Mouse (Mus musculus): ENCODE data around the gene Rapgefl1. TPM values are rescaled to one million over a fixed set of nuclear protein-coding genes. Genes with fewer than 3 reads are reported as not detected.

Rapgefl1 gene
- polyA plus RNA-seq, 1 experiment from 2014 or later = 2.6 TPM

DNA sequence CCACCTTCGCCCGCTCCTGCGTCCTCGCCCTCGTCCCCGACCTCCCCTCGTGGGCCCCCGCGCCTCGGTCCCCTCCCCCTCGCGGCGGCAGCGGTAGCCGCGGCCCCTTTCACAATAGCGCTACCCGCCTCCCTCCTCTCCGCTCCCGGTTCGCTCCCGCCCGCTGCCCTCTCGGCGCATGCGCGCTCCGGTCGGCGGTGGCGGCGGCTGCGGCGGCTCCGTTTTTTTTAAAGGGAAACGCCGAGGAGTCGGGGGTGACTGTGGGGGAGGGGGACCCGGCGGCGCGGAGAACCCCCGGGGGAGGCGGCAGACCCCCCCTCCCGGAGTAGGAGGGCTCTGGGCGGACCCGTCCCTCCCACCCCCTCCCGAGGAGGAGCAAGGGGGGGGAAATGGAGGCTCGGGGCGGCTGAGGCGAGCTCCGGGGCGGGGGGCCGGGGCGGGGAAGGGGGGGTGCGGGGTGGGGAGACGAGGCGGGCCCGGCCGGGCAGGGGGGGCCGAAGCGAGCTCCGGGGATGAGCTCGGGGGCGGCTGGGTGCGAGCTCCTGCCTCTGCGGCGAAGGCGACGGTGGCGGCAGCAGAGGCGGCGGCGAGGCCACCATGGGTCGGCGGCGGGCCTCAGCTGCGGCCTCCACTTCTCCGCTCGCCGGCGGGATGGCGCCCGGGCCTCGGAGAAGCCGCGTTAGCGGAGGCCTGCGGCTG lies 41.4 kb upstream of the Rapgefl1 start, which contains the start of gene Msl1:
Gene Msl1 (plus strand): TSS at position 502 of the 699 bp plus-strand sequence.
- H3K4me1 ChIP-seq = peaks cover 28% of the 10 kb centered on the region
- under 1% methylated on average over 61 of the region's 89 CpGs for WGBS
- H3K4me2 ChIP-seq (replicated peaks) = peak within 1 kb of the TSS; percentile 94
- no peaks in the 10 kb centered on the region for H3K9me3 ChIP-seq
- no peaks in the 10 kb centered on the region for H3K27me3 ChIP-seq
- peak within 1 kb of the TSS; percentile 100 for H3K27ac ChIP-seq
- peaks cover 19% of the 10 kb centered on the region for H3K36me3 ChIP-seq
- H3K9ac ChIP-seq = peak within 1 kb of the TSS; percentile 99
- ATAC-seq (ENCODE audit: insufficient number of reproducible peaks, insufficient read depth, low FRiP score, low TSS enrichment) = peak; percentile 43; the same call in 1 of the 2 replicates
- peak within 1 kb of the TSS; percentile 100 for H3K4me3 ChIP-seq

- Histone ChIP-seq H3K4me1 (peaks cover 28% of the 10 kb centered on the region), H3K4me2 (replicated peaks) (peak overlapping the region; percentile 94), H3K36me3 (peaks cover 26% of the 10 kb centered on the region), H3K27ac (peak overlapping the region; percentile 100), H3K4me3 (peak overlapping the region; percentile 100), H3K9ac (peak overlapping the region; percentile 99), H3K27me3 (no peaks in the 10 kb centered on the region), H3K9me3 (no peaks in the 10 kb centered on the region)
- under 1% methylated on average over 61 of the region's 74 CpGs for WGBS
- ATAC-seq (ENCODE audit: insufficient number of reproducible peaks, insufficient read depth, low FRiP score, low TSS enrichment) = peak; percentile 24
Measured at GRCm38 (mm10) chr11:98795714-98796514, 40.7 kb upstream of the Rapgefl1 start.

DNA sequence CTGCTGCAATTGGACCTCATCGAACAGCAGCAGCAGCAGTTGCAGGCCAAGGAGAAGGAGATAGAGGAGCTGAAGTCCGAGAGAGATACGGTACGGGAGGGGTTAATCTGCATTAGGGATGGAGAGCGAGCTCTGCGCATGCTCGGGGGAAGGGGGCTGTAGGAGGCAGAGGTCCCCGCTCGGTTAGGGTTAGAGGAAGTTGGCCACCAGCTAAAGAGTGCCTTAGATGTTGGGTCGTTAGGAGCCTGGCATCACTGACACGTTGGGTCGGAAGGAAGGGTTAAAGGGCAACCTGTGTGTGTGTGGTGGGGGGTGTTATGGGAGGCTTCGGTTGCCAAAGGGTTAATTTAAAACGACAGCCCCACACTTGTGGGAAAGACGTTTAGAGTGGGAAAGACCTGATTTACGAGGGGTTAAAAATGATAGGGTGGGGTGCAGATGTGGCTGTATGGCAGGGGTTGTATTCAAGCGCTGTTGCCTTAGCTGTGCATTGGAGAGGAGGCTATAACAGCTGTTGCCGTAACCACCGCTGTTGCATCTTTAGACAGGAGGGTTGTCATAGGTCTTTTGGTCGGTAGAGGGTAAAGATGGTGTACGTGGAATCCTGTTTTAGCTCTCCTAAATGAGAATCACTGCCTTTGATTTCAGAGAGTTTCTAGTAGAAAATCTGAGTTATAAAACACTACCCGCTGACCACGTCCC lies 39.9 kb upstream of the Rapgefl1 start:
- Histone ChIP-seq H3K4me1 (peaks cover 28% of the 10 kb centered on the region), H3K4me2 (replicated peaks) (peak overlapping the region; percentile 94), H3K36me3 (peaks cover 34% of the 10 kb centered on the region), H3K9me3 (no peaks in the 10 kb centered on the region), H3K27me3 (no peaks in the 10 kb centered on the region), H3K27ac (peak overlapping the region; percentile 100), H3K4me3 (peak overlapping the region; percentile 100), H3K9ac (peak overlapping the region; percentile 99)
- WGBS = 5% methylated on average over 23 of the region's 23 CpGs
- ATAC-seq (ENCODE audit: insufficient number of reproducible peaks, insufficient read depth, low FRiP score, low TSS enrichment) = peak; percentile 32; the same call in 1 of the 2 replicates

- peak overlapping the region; percentile 99 for H3K9ac ChIP-seq
- no peaks in the 10 kb centered on the region for H3K27me3 ChIP-seq
- WGBS = 4% methylated on average over 5 of the region's 5 CpGs
- H3K4me3 ChIP-seq = peak overlapping the region; percentile 100
- H3K36me3 ChIP-seq = peaks cover 40% of the 10 kb centered on the region
- ATAC-seq (ENCODE audit: insufficient number of reproducible peaks, insufficient read depth, low FRiP score, low TSS enrichment) = no peak
- no peaks in the 10 kb centered on the region for H3K9me3 ChIP-seq
- H3K4me1 ChIP-seq = peaks cover 28% of the 10 kb centered on the region
- peak overlapping the region; percentile 94 for H3K4me2 ChIP-seq (replicated peaks)
- 0 out of 2 replicates have a peak overlapping the region, but pooled peaks have one; percentile 11 for H3K27ac ChIP-seq
Measured at GRCm38 (mm10) chr11:98797306-98797705, 39.3 kb upstream of the Rapgefl1 start.

- no peak for ATAC-seq (ENCODE audit: insufficient number of reproducible peaks, insufficient read depth, low FRiP score, low TSS enrichment)
- no peak overlapping the region for H3K27ac ChIP-seq
- WGBS = 47% methylated on average over 4 of the region's 4 CpGs
- peak overlapping the region; percentile 100 for H3K4me3 ChIP-seq
- H3K27me3 ChIP-seq = no peaks in the 10 kb centered on the region
- no peaks in the 10 kb centered on the region for H3K9me3 ChIP-seq
- H3K4me1 ChIP-seq = peaks cover 27% of the 10 kb centered on the region
- H3K36me3 ChIP-seq = peaks cover 46% of the 10 kb centered on the region
- H3K4me2 ChIP-seq (replicated peaks) = peak overlapping the region; percentile 94
- H3K9ac ChIP-seq = peak overlapping the region; percentile 99
Measured at GRCm38 (mm10) chr11:98797909-98798308, 38.7 kb upstream of the Rapgefl1 start.

DNA sequence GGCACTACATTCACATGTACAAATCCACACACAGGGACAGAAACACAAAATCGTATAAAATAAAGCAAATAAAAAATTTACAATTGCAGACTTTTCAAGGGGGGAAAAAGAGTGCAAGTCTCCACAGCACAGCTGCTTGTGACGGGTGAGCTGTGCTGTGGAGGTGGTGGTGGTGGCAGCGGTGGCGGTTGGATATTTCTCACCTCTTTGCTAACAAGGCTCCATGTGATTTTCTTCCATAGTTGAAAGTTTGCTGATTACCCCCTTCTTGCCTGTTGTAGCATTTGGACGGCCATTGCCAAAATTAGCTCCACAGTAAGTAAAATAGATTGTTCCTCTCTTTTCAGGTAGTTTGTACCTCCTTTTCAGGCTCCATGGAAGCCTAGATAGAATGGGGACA lies 32.0 kb upstream of the Rapgefl1 start, which contains the start of gene Casc3:
Gene Casc3 (plus strand): TSS at position 301 of the 400 bp plus-strand sequence.
- Histone ChIP-seq H3K9me3 (no peaks in the 10 kb centered on the region), H3K27ac (no peak within 1 kb of the TSS), H3K36me3 (peaks cover 76% of the 10 kb centered on the region), H3K27me3 (no peaks in the 10 kb centered on the region), H3K4me3 (no peak within 1 kb of the TSS), H3K4me1 (0 out of 2 replicates have a peak, but pooled peaks cover 4% of the 10 kb centered on the region), H3K4me2 (replicated peaks) (no peak within 1 kb of the TSS), H3K9ac (no peak within 1 kb of the TSS)
- no peak for ATAC-seq (ENCODE audit: insufficient number of reproducible peaks, insufficient read depth, low FRiP score, low TSS enrichment)
- 87% methylated on average over 5 of the region's 5 CpGs for WGBS

DNA sequence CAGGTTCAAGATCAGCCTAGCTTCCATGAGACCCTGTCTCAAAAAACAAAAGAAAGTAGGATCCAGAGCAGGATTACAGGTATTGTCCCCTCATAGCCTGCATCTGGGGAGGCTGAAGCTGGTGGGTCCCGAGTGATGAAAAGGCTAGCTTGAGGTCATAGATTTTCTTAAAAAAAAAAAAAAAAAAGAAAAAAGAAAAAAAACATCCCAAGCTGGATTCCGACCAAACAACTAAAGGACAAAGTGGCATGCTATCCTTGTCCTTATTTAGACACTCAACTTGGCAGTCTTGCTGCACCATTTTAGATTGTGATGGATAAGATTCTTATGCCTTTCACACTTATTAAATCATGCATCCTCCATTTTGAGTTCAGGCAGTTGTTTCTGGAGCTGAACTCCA lies 28.2 kb upstream of the Rapgefl1 start:
- no peak overlapping the region for H3K9ac ChIP-seq
- no peaks in the 10 kb centered on the region for H3K27me3 ChIP-seq
- H3K4me3 ChIP-seq = 0 out of 2 replicates have a peak overlapping the region, but pooled peaks have one; percentile 73
- WGBS = 76% methylated on average over 2 of the region's 2 CpGs
- H3K9me3 ChIP-seq = no peaks in the 10 kb centered on the region
- peak overlapping the region; percentile 95; the same call in 1 of the 2 replicates for H3K27ac ChIP-seq
- peaks cover 60% of the 10 kb centered on the region for H3K36me3 ChIP-seq
- no peak for ATAC-seq (ENCODE audit: insufficient number of reproducible peaks, insufficient read depth, low FRiP score, low TSS enrichment)
- H3K4me1 ChIP-seq = peaks cover 13% of the 10 kb centered on the region
- peak overlapping the region; percentile 75; the same call in 1 of the 2 replicates for H3K4me2 ChIP-seq (replicated peaks)

DNA sequence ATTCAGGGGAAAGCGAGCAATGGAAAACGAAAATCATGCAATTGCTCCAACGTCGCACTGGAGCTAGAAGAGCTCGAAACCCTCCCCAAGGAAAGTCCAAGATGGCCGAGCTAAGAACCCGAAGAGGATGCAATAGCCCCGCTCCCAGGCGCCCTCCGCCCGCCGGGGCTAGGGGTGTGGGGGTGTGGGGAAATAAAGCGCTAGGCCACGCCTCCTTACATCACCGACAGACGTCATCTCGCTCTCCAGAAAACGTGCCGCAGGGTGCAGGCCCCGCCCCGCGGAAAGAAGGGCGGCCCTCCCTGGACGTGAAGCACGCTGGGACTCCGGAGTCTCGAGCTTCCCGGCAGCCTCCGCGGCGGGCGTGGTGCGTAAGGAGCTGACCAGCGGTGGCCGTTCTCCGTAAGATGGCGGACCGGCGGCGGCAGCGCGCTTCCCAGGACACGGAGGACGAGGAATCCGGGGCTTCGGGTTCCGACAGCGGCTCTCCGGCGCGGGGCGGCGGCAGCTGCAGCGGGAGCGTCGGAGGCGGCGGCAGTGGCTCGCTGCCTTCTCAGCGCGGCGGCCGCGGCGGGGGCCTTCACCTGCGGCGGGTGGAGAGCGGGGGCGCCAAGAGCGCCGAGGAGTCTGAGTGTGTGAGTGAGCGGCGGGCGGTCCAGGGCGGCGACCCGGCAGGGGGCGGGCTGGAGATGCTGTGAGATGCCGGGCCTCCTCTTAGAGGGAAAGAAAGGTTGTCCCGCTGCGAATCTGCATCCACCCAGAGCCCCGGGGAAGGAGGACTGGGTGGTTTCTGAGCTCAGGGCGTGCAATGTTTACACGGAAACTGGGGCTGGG lies 26.9 kb upstream of the Rapgefl1 start:
- H3K27ac ChIP-seq = peak overlapping the region; percentile 95
- peaks cover 13% of the 10 kb centered on the region for H3K4me1 ChIP-seq
- H3K9me3 ChIP-seq = no peaks in the 10 kb centered on the region
- H3K36me3 ChIP-seq = peaks cover 60% of the 10 kb centered on the region
- H3K4me3 ChIP-seq = peak overlapping the region; percentile 73
- WGBS = under 1% methylated on average over 84 of the region's 84 CpGs
- H3K27me3 ChIP-seq = no peaks in the 10 kb centered on the region
- peak overlapping the region; percentile 82 for H3K9ac ChIP-seq
- peak; percentile 98 for ATAC-seq (ENCODE audit: insufficient number of reproducible peaks, insufficient read depth, low FRiP score, low TSS enrichment)
- peak overlapping the region; percentile 75 for H3K4me2 ChIP-seq (replicated peaks)

DNA sequence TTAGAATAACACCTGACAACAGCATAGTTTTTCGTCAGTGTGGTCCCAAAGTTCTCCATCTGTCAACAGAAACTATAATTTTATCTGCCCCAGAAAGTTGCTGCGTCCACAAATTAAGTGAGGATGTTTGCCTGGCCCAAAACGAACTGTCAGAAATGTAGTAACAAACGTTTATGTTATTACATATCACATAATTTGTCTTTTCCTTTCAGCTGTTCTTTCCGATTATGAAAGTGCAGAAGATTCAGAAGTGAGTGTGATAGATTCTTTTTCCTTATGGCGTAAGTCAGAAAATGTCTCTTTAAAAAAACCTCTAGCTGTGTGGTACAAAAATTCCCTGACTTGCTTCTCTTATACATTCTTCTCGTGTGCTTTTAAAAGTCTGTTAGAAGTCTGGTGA lies 25.9 kb upstream of the Rapgefl1 start:
- Histone ChIP-seq H3K27me3 (no peaks in the 10 kb centered on the region), H3K27ac (0 out of 2 replicates have a peak overlapping the region, but pooled peaks have one; percentile 95), H3K4me3 (peak overlapping the region; percentile 73), H3K9ac (peak overlapping the region; percentile 82), H3K36me3 (peaks cover 59% of the 10 kb centered on the region), H3K9me3 (no peaks in the 10 kb centered on the region), H3K4me2 (replicated peaks) (peak overlapping the region; percentile 75), H3K4me1 (peaks cover 13% of the 10 kb centered on the region)
- ATAC-seq (ENCODE audit: insufficient number of reproducible peaks, insufficient read depth, low FRiP score, low TSS enrichment) = no peak
- 64% methylated on average over 7 of the region's 7 CpGs for WGBS

GRCm38 (mm10) chr11:98816706-98817239 lies 19.8 kb upstream of the Rapgefl1 start:
- WGBS = 94% methylated on average over 1 of the region's 1 CpGs
- ATAC-seq (ENCODE audit: insufficient number of reproducible peaks, insufficient read depth, low FRiP score, low TSS enrichment) = no peak

More at GRCm38 (mm10) chr11:98816706-98817239, 19.8 kb upstream of the Rapgefl1 start:
- Histone ChIP-seq H3K27ac (no peak overlapping the region), H3K4me2 (replicated peaks) (no peak overlapping the region), H3K27me3 (no peaks in the 10 kb centered on the region), H3K9ac (no peak overlapping the region), H3K4me1 (no peaks in the 10 kb centered on the region), H3K36me3 (peaks cover 90% of the 10 kb centered on the region), H3K4me3 (no peak overlapping the region), H3K9me3 (no peaks in the 10 kb centered on the region)
